Mouse (Mus musculus) heart, embryonic 14.5 days (tissue): ENCODE results near the gene Ufl1. TPM values are rescaled to one million over a fixed set of nuclear protein-coding genes. Genes with fewer than 3 reads are reported as not detected.
A peak's percentile ranks its signal among the peaks of the same experiment; 100 is the strongest.
"Not testable (repeated sequence)": the region's sequence is repeated elsewhere in the genome, so short reads cannot be mapped to it uniquely, and the experiment has no call there.

ENCODE experiments used
- ATAC-seq: fragments of 200-750 bp; cut with Nextera tagmentation; 2 replicates; pipeline ENCODE4 v1.8.0; 2017; ENCODE audit warnings: low read depth, moderate TSS enrichment; ENCODE audit not compliant: insufficient number of reproducible peaks, insufficient read depth, low FRiP score
- H3K27ac ChIP-seq, 2 experiments: fragments of 200-500 bp in 1 of 2; fragments of 300-500 bp in 1 of 2; sonication (generic) in 1 of 2; replicated peaks in 1 of 2; 2 replicates each; pipeline ENCODE4 v1.5.1; 2012 to 2014; ENCODE audit warnings: low read depth in 2 of 2, low read length in 2 of 2, control low read depth in 1 of 2, mild to moderate bottlenecking in 1 of 2, mixed read lengths in 1 of 2; ENCODE audit not compliant: control insufficient read depth in 1 of 2, insufficient read depth in 1 of 2
- H3K27me3 ChIP-seq: fragments of 300-500 bp; sonication (generic); 2 replicates; pipeline ENCODE4 v1.6.1; 2014; ENCODE audit warnings: mild to moderate bottlenecking, low read length, control low read depth; ENCODE audit not compliant: control insufficient read depth, insufficient read depth
- H3K36me3 ChIP-seq: fragments of 300-500 bp; sonication (generic); 2 replicates; pipeline ENCODE4 v1.6.1; 2014; ENCODE audit warnings: mild to moderate bottlenecking, control low read depth, low read length, mixed read lengths; ENCODE audit not compliant: control insufficient read depth, insufficient read depth
- H3K4me1 ChIP-seq, 2 experiments: fragments of 200-500 bp in 1 of 2; fragments of 300-500 bp in 1 of 2; sonication (generic) in 1 of 2; 2 replicates each; pipeline ENCODE4 v1.6.1; 2012 to 2014; ENCODE audit warnings: low read length in 2 of 2, control low read depth in 1 of 2, mixed read lengths in 1 of 2; ENCODE audit not compliant: control insufficient read depth in 2 of 2, insufficient read depth in 2 of 2
- H3K4me2 ChIP-seq: fragments of 300-500 bp; sonication (generic); 2 replicates; pipeline ENCODE4 v1.6.1; 2014; ENCODE audit warnings: mild to moderate bottlenecking, low read length
- H3K4me3 ChIP-seq, 2 experiments: fragments of 200-500 bp in 1 of 2; fragments of 300-500 bp in 1 of 2; sonication (generic) in 1 of 2; 2 replicates each; pipeline ENCODE4 v1.5.1; 2012 to 2014; ENCODE audit warnings: low read length in 2 of 2, mild to moderate bottlenecking in 2 of 2, control low read depth in 1 of 2, low read depth in 1 of 2, moderate library complexity in 1 of 2; ENCODE audit not compliant: control insufficient read depth in 1 of 2, insufficient read depth in 1 of 2
- H3K9ac ChIP-seq: fragments of 300-500 bp; sonication (generic); 2 replicates; pipeline ENCODE4 v1.6.1; 2014; ENCODE audit warnings: mild to moderate bottlenecking, low read length
- H3K9me3 ChIP-seq: fragments of 300-500 bp; sonication (generic); 2 replicates; pipeline ENCODE4 v1.6.1; 2016; ENCODE audit warnings: low read length, control low read depth; ENCODE audit not compliant: control insufficient read depth
- WGBS: fragments of 180-500 bp; shearing (Covaris S2); extraction: QIAGEN DNeasy Blood & Tissue Kit; methylation state at CpG from one replicate; pipeline ENCODE4 v1.1.7; 2014; 5-methylcytosine and 5-hydroxymethylcytosine counted together
- polyA plus RNA-seq: library from polyadenylated mRNA; unstranded; fragments of >200 nt; fragmentation: Nextera tagmentation; extraction: Ambion mirVana; gene quantifications from 2 replicates; pipeline ENCODE4 v1.2.1, GENCODE M21; 2014

Gene Ufl1
- 44.4 and 45.6 TPM in 2 replicates for polyA plus RNA-seq

DNA sequence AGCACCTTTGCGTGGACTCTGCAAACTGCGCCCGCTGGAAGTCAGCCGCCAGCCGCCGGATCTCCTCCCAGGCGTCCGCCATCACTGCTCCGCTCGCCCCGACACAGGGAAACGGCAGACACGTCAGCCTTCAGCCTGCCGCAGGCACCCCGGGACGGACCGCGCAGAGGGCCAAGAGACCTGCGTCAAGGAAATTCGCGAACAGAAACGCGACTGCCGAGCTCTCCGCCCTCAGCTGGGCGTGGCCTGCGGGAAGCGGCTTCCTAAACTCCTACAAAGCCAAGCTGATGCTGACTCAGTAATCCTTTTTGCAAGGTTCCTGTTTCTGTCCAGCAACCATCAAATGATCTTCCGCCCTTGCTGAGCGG is at the start of gene Ufl1:
Ufl1 (minus strand) TSS at position 151 of the 368 bp plus-strand sequence.
- H3K9me3 ChIP-seq: no peaks in the 10 kb centered on the region
- no peaks in the 10 kb centered on the region for H3K27me3 ChIP-seq
- peak; percentile 99 for ATAC-seq
- H3K4me3 ChIP-seq: peak within 1 kb of the TSS; percentile 77 to 91
- peaks cover 28% of the 10 kb centered on the region for H3K36me3 ChIP-seq
- WGBS: 1% methylated on average over 30 of the region's 30 CpGs
- H3K4me1 ChIP-seq: peaks cover 0 to 3% of the 10 kb centered on the region in 2 experiments; a peak in 1 of 4 replicates
- H3K9ac ChIP-seq: peak within 1 kb of the TSS; percentile 93
- peak within 1 kb of the TSS; percentile 97 for H3K27ac ChIP-seq
- peak within 1 kb of the TSS; percentile 74 for H3K4me2 ChIP-seq

DNA sequence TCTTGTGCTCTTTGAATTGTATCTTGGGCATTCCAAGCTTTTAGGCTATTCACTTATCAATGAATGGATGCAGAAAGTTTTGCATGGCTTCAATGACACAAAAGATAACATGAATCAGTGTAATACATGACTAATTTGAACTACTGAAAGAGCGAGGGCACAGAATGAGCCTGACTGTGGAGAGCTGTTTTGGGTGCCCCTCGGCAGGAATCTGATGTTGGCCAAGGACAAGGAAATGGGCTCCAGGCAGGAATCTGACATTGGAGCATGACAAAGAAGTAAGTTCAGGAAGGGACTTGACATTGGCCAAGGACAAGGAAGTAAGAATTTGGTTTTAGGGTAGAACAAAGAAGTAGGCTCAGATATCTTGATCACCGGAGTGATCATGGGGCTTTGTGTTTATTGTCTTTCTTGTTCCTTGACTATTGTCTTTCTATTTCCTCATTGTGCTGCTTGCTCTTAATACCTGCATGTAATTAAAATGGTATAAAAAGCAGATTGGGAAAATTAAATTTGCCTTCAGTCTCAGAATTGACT is 44.1 kb upstream of the Ufl1 start:
- no peak for ATAC-seq
- 85% methylated on average over 3 of the region's 3 CpGs for WGBS
- no peaks in the 10 kb centered on the region for H3K27me3 ChIP-seq
- H3K4me3 ChIP-seq: no peak overlapping the region
- H3K4me2 ChIP-seq: no peak overlapping the region
- no peak overlapping the region for H3K27ac ChIP-seq
- no peak overlapping the region for H3K9ac ChIP-seq
- H3K4me1 ChIP-seq: no peaks in the 10 kb centered on the region
- no peaks in the 10 kb centered on the region for H3K36me3 ChIP-seq
- H3K9me3 ChIP-seq: no peaks in the 10 kb centered on the region

DNA sequence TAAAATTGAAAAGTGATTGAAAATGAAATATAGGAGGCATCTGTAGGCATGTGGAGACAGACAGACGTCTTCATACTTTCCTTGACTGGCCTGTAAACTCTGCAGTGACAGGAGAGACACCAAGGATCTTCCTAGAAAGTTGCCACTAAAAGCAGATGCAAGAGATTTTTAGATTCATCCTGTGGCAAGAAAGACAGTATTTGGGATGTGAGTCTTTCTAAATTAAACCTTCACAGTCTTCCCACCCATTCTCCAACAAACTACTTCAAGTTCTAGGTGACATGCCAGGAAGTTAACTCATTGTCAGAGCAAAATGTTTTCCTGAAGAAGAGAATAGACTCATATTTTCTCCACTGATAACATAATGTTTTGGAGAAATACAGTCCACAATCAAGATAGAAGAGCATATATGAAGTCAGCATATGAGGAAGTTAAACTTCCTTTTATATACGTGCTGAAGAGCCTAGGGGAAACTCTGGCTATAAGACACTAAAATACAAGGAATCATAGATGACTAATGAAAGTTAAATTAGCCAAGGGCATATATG is 41.1 kb upstream of the Ufl1 start:
- Histone ChIP-seq H3K9me3 (no peaks in the 10 kb centered on the region), H3K27me3 (no peaks in the 10 kb centered on the region), H3K4me2 (no peak overlapping the region), H3K4me1 (no peaks in the 10 kb centered on the region), H3K36me3 (no peaks in the 10 kb centered on the region), H3K9ac (no peak overlapping the region), H3K4me3 (no peak overlapping the region), H3K27ac (no peak overlapping the region)
- WGBS: 63% methylated on average over 2 of the region's 2 CpGs
- ATAC-seq: no peak

DNA sequence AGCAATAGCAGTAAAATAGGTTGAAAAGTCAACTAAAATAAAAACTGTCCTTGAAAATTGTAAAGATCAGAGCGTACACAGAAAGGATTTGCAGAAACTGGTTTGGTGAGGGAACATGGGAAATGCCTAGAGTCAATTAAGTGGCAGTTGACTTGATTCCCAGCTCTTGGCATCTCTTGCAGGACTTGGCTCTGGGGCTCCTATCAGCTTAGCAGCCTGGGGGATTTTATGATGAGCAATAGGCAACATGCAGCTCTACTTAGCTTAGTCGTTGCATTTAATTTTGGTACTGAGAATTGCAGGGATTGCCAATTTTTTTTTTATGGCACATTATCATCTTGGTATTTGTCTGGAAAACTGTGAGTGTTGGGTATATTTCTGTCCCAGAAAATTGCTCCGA is 32.1 kb upstream of the Ufl1 start:
- Histone ChIP-seq H3K4me2 (no peak overlapping the region), H3K9ac (no peak overlapping the region), H3K4me1 (no peaks in the 10 kb centered on the region), H3K27me3 (no peaks in the 10 kb centered on the region), H3K27ac (no peak overlapping the region), H3K4me3 (no peak overlapping the region), H3K36me3 (no peaks in the 10 kb centered on the region), H3K9me3 (no peaks in the 10 kb centered on the region)
- no peak for ATAC-seq
- WGBS: 71% methylated on average over 3 of the region's 3 CpGs

DNA sequence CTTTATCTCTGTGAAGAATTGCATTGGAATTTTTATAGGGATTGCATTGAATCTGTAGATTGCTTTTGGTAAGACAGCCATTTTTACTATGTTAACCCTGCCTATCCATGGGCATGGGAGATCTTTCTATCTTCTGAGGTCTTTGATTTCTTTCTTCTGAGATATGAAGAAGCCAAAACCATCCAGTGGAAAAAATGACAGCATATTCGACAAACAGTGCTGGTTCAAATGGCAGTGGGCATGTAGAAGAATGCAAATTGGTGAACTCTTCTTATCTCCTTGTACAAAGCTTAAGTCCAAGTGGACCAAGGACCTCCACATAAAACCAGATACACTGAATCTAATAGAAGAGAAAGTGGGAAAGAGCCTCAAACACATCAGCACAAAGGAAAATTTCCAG is 3.4 kb upstream of the Ufl1 start:
- not testable (repeated sequence) for H3K27ac ChIP-seq, H3K27me3 ChIP-seq, ATAC-seq, H3K4me1 ChIP-seq, H3K9ac ChIP-seq, H3K4me2 ChIP-seq, H3K36me3 ChIP-seq, H3K9me3 ChIP-seq, H3K4me3 ChIP-seq
- WGBS: 73% methylated on average over 1 of the region's 1 CpGs

DNA sequence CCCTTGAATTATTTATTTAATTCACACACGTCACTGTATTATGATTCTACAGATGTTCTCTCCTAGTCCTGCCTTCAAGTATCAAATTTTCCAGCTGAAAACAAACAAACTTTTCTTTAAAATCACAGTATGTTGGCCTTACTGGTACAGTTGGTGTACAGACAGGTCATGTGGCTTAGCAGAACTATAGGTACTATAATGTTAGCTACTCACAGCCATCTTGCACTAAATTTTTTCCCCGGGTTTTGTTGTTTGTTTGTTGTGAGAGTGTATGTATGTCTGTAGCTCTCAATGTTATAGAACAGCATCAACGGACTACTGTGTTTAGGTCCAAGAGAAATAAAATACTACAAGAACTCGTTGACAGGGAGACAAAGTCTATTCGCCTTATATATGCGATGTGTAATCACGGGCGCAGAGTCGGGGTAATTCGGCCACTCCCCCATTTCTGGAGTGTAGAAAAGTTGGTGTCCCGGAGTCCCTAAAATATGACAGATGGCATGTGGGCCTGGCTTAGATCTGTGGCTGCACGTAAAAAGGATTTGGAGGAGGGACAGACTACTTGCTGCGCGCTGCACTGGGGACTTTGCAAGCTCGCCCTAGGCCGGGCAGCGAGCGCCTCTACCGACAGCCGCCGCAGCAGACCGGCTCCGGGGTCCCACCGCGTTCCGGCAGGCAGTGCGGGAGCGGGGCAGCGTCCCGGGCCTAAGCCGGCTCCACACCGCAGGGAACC is 517 bp downstream of the Ufl1 start:
- H3K36me3 ChIP-seq: peaks cover 33% of the 10 kb centered on the region
- peak overlapping the region; percentile 74 for H3K4me2 ChIP-seq
- H3K27me3 ChIP-seq: no peaks in the 10 kb centered on the region
- ATAC-seq: peak; percentile 88
- no peaks in the 10 kb centered on the region for H3K9me3 ChIP-seq
- H3K4me3 ChIP-seq: peak overlapping the region; percentile 77 to 91
- WGBS: 2% methylated on average over 31 of the region's 32 CpGs
- H3K27ac ChIP-seq: peak overlapping the region; percentile 97
- peaks cover 0 to 3% of the 10 kb centered on the region in 2 experiments; a peak in 1 of 4 replicates for H3K4me1 ChIP-seq
- H3K9ac ChIP-seq: peak overlapping the region; percentile 93

DNA sequence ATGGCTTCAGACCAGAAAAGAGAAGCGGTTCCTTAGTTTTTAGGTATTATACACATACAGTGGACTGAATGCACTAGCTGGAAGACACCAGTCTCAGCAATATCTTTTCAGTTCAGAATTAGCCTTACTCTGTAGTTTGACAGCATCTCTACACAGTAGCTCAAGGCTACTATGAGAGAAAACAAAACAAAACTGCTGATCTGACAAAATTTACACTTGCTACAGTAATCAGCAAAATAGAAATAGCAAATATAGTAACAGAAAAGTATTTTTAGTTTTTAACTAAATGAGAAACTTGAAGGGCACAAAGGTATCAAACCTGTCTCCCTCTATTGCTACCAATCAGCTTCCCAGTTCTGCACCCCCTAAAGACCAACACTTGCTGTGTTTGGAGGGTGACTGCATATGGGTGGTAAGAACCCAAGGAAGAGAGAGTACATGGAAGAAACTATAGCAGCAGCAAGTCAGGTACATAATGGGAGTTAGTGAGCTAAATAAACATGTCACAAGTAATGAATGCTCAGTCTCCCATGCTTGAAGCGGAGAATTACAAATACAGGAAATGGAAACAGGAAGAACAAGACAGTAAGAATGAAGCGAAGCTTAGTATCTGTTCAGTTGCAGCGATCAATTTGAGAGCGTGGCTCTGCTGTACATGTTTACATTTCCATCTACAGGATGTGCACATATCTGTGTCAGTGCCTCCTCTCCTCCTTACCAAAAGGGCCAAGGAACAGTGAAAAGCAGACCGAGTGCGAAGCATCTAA is 8.6 kb downstream of the Ufl1 start:
- no peaks in the 10 kb centered on the region for H3K4me1 ChIP-seq
- 74% methylated on average over 7 of the region's 7 CpGs for WGBS
- H3K9ac ChIP-seq: no peak overlapping the region
- no peak for ATAC-seq
- H3K36me3 ChIP-seq: peaks cover 97% of the 10 kb centered on the region
- no peak overlapping the region for H3K4me2 ChIP-seq
- H3K27ac ChIP-seq: no peak overlapping the region
- no peaks in the 10 kb centered on the region for H3K27me3 ChIP-seq
- H3K4me3 ChIP-seq: no peak overlapping the region
- no peaks in the 10 kb centered on the region for H3K9me3 ChIP-seq
